Mouse (Mus musculus): ENCODE data around the gene Zfp870. TPM values are rescaled to one million over a fixed set of nuclear protein-coding genes. Genes with fewer than 3 reads are reported as not detected.
"Not testable (repeated sequence)": the region's sequence is repeated elsewhere in the genome, so short reads cannot be mapped to it uniquely, and the experiment has no call there.

Gene Zfp870
- total RNA-seq, 2 experiments from 2014 or later: 11.1 to 12.6 TPM

DNA sequence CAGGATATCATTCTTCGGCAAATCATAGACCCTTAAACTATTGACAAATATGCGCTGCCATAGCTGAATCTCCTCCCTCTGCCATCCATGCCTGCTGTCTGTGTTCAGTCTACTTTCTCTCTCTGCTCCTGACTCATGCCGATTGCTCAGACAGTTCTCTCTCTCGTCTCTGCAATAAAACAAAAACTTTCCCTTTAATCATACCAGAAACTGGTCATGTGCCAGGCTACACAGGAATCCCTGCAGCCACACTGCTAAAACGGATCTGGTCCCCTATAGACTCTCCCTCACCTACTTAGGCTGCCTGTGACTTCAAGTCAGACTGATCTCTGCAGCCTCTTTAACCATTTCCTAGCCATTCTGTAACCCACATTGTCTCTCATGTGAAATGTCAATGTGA is 18.7 kb downstream of the Zfp870 start:
- DNase-seq (ENCODE audit: low spot score in 2 of 2): no peak

GRCm38 (mm10) chr17:32872091-32872490 is 19.4 kb downstream of the Zfp870 start:
- no peak for DNase-seq (ENCODE audit: low spot score in 2 of 2)

GRCm38 (mm10) chr17:32871483-32871882 is 20.0 kb downstream of the Zfp870 start:
- no peak for DNase-seq (ENCODE audit: low spot score in 2 of 2)

GRCm38 (mm10) chr17:32867266-32867665 is 24.2 kb downstream of the Zfp870 start:
- not testable (repeated sequence) for DNase-seq (ENCODE audit: low spot score in 2 of 2)

DNA sequence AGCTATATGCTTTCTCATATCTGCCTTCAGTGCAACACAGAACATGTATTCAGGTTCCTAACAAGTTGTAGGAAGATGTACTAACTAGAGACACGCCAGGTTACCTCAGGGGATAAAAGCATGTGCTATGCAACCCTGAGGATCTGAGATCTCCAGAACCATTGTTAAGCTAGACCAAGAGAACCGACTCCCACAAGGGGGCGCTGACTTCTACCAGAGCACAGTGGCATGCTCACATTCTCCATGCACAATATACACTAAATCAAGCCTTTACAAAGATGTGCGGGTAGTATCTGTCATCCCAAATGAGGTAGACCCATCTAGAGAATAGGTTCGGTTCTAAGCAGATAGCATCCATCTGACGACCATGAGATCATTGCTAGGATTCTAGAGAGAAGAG is 34.7 kb downstream of the Zfp870 start:
- DNase-seq (ENCODE audit: low spot score in 2 of 2): not testable (repeated sequence)

DNA sequence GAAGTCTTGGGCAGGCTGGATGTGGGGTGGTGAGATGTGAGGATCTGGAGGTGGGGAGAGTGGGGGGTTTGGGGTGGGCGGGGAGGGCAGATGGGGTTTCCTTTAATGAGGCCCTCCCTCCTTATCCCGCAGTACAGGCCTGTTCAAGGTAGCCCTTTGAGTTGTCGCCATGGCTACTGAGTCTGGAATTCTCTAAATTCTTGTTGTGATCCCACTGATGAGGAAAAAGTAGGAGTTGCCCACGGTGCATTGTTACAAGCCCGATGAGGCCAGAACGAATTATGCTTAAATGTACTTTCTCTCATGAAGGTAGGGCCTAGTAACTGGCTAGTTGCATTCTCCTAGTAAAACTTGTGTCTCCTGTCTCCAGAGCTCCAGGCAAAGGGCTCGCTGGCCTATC is 39.9 kb downstream of the Zfp870 start:
- no peak for DNase-seq (ENCODE audit: low spot score in 2 of 2)

GRCm38 (mm10) chr17:32841388-32841787 is 50.1 kb downstream of the Zfp870 start:
- no peak for DNase-seq (ENCODE audit: low spot score in 2 of 2)

GRCm38 (mm10) chr17:32839083-32839802 is 52.2 kb downstream of the Zfp870 start:
- no peak for DNase-seq (ENCODE audit: low spot score in 2 of 2)

GRCm38 (mm10) chr17:32830418-32830782 is 61.0 kb downstream of the Zfp870 start:
- no peak for DNase-seq (ENCODE audit: low spot score in 2 of 2)

GRCm38 (mm10) chr17:32829540-32830417 is 61.7 kb downstream of the Zfp870 start, which contains the start of gene Zfp799:
Gene Zfp799, minus strand, starts transcription at chr17:32830261.
- DNase-seq (ENCODE audit: low spot score in 2 of 2): peak; percentile 34 to 48

Other genes starting within 250 kb of the Zfp870 start
- not detected for gene Cyp4f40, start 232.7 kb downstream of the Zfp870 start, total RNA-seq (2021)
- 1 to 10 TPM; 3.6 to 7.7 TPM for gene Cyp4f15, start 206.0 kb downstream of the Zfp870 start, total RNA-seq (2021)
- gene Zfp871, start 103.4 kb downstream of the Zfp870 start, total RNA-seq (2021): 10 to 100 TPM; 66.4 to 67.8 TPM
- 1 to 10 TPM; 2.0 to 4.1 TPM for gene Zfp811, start 81.7 kb downstream of the Zfp870 start, total RNA-seq (2021)
- 10 to 100 TPM; 22.0 to 22.2 TPM for gene Zfp799, start 61.4 kb downstream of the Zfp870 start, total RNA-seq (2021)
- 1 to 10 TPM; 3.1 to 3.3 TPM for gene Cyp4f14, start 25.7 kb upstream of the Zfp870 start, total RNA-seq (2021)
- gene Cyp4f13, start 55.8 kb upstream of the Zfp870 start, total RNA-seq (2021): 10 to 100 TPM; 71.3 to 72.6 TPM
- 1 to 10 TPM; 8.4 TPM for gene Zfp472, start 74.2 kb upstream of the Zfp870 start, total RNA-seq (2021)
- gene Zfp952, start 101.5 kb upstream of the Zfp870 start, total RNA-seq (2021): 10 to 100 TPM; 13.5 to 13.7 TPM
- 10 to 100 TPM; 11.4 to 15.0 TPM for gene Zfp763, start 141.8 kb upstream of the Zfp870 start, total RNA-seq (2021)
- not detected for gene 4921501E09Rik, start 176.4 kb upstream of the Zfp870 start, total RNA-seq (2021)
- 10 to 100 TPM; 11.1 to 12.2 TPM for gene Zfp563, start 197.7 kb upstream of the Zfp870 start, total RNA-seq (2021)
- not detected for gene Morc2b, start 248.0 kb upstream of the Zfp870 start, total RNA-seq (2021)